Mouse (Mus musculus): ENCODE results near the gene Pcnx3. TPM values are rescaled to one million over a fixed set of nuclear protein-coding genes. Genes with fewer than 3 reads are reported as not detected.

Gene Pcnx3
- polyA plus RNA-seq, 1 experiment from 2014 or later, result 35.0 TPM

GRCm38 (mm10) chr19:5646731-5647330 lies 41.9 kb downstream of the Pcnx3 start:
- H3K36me3 ChIP-seq, result peaks cover 63% of the 10 kb centered on the region
- H3K4me3 ChIP-seq, result no peak overlapping the region
- H3K27me3 ChIP-seq, result no peaks in the 10 kb centered on the region
- H3K9me3 ChIP-seq (replicated peaks), result no peaks in the 10 kb centered on the region
- peaks cover 17% of the 10 kb centered on the region for H3K4me1 ChIP-seq
- H3K9ac ChIP-seq, result no peak overlapping the region
- ATAC-seq (ENCODE audit: low FRiP score), result no peak
- no peak overlapping the region for H3K27ac ChIP-seq
- H3K4me2 ChIP-seq (replicated peaks), result no peak overlapping the region
- 93% methylated on average over 8 of the region's 8 CpGs for WGBS

GRCm38 (mm10) chr19:5645280-5645679 lies 43.4 kb downstream of the Pcnx3 start:
- no peak for ATAC-seq (ENCODE audit: low FRiP score)
- Histone ChIP-seq H3K9me3 (replicated peaks) (no peaks in the 10 kb centered on the region), H3K9ac (no peak overlapping the region), H3K36me3 (peaks cover 74% of the 10 kb centered on the region), H3K4me3 (no peak overlapping the region), H3K4me2 (replicated peaks) (no peak overlapping the region), H3K27me3 (no peaks in the 10 kb centered on the region), H3K4me1 (peaks cover 17% of the 10 kb centered on the region), H3K27ac (no peak overlapping the region)
- WGBS, result 93% methylated on average over 9 of the region's 9 CpGs

DNA sequence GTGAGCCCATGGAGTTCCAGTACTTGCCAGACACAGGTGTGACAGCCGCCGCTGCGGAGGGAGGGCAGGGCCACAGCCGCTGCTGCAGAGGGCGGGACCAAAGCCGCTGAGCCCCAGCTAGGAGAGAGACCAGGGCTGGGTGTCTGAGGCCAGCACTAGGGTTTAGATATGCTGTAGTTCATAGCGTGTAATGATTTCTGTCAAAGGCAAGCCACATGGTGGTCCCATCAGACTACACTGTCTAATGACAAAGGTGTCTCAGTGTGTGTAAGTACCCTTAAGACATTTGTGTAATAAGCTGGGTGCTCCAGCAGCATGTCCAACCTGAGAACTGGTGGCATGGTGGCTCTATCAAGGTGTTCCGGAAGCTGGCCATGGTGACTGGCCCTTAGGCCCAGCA lies 47.1 kb downstream of the Pcnx3 start:
- peaks cover 77% of the 10 kb centered on the region for H3K36me3 ChIP-seq
- H3K9ac ChIP-seq, result no peak overlapping the region
- no peak for ATAC-seq (ENCODE audit: low FRiP score)
- no peaks in the 10 kb centered on the region for H3K27me3 ChIP-seq
- no peak overlapping the region for H3K4me3 ChIP-seq
- H3K4me2 ChIP-seq (replicated peaks), result no peak overlapping the region
- no peaks in the 10 kb centered on the region for H3K9me3 ChIP-seq (replicated peaks)
- H3K4me1 ChIP-seq, result peaks cover 16% of the 10 kb centered on the region
- WGBS, result 93% methylated on average over 8 of the region's 8 CpGs
- H3K27ac ChIP-seq, result no peak overlapping the region

- no peak for ATAC-seq (ENCODE audit: low FRiP score)
Measured at GRCm38 (mm10) chr19:5641021-5641420, 47.7 kb downstream of the Pcnx3 start.

DNA sequence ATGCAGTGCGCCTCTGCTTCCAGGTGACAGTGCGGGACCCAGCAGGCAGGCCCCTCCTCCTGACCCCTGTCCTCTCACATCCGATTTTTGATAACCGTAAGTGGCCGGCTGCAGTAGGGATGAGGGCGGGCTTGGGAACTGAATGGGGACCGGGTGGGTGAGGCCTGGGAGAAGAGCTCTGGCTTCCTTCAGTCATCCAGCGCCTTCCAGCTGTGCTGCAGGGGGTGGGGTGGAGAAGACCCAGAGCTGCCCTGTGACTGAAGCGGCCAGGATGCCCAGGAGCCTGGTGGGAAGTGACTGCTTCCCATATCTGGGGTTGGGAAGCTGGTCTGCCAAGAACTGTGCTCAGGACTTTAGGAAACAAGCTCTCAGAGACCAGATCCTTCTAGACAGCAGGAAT lies 48.4 kb downstream of the Pcnx3 start:
- H3K4me3 ChIP-seq, result no peak overlapping the region
- no peak overlapping the region for H3K4me2 ChIP-seq (replicated peaks)
- 77% methylated on average over 9 of the region's 9 CpGs for WGBS
- H3K4me1 ChIP-seq, result peaks cover 21% of the 10 kb centered on the region
- ATAC-seq (ENCODE audit: low FRiP score), result no peak
- H3K36me3 ChIP-seq, result peaks cover 65% of the 10 kb centered on the region
- H3K27me3 ChIP-seq, result no peaks in the 10 kb centered on the region
- no peaks in the 10 kb centered on the region for H3K9me3 ChIP-seq (replicated peaks)
- H3K9ac ChIP-seq, result no peak overlapping the region
- no peak overlapping the region for H3K27ac ChIP-seq

More at GRCm38 (mm10) chr19:5641021-5641420, 47.7 kb downstream of the Pcnx3 start:
- H3K9me3 ChIP-seq (replicated peaks), result no peaks in the 10 kb centered on the region
- no peak overlapping the region for H3K4me2 ChIP-seq (replicated peaks)
- peaks cover 21% of the 10 kb centered on the region for H3K4me1 ChIP-seq
- H3K27me3 ChIP-seq, result no peaks in the 10 kb centered on the region
- no peak overlapping the region for H3K27ac ChIP-seq
- no peak overlapping the region for H3K4me3 ChIP-seq
- WGBS, result 89% methylated on average over 17 of the region's 17 CpGs
- H3K9ac ChIP-seq, result no peak overlapping the region
- peaks cover 72% of the 10 kb centered on the region for H3K36me3 ChIP-seq

GRCm38 (mm10) chr19:5638416-5639005 lies 50.2 kb downstream of the Pcnx3 start:
- Histone ChIP-seq H3K9me3 (replicated peaks) (no peaks in the 10 kb centered on the region), H3K27me3 (no peaks in the 10 kb centered on the region), H3K4me3 (peak overlapping the region; percentile 77), H3K36me3 (peaks cover 48% of the 10 kb centered on the region), H3K4me2 (replicated peaks) (peak overlapping the region; percentile 84), H3K4me1 (peaks cover 21% of the 10 kb centered on the region), H3K9ac (peak overlapping the region; percentile 82), H3K27ac (peak overlapping the region; percentile 87; the same call in 1 of the 2 replicates)
- WGBS, result 92% methylated on average over 18 of the region's 18 CpGs
- ATAC-seq (ENCODE audit: low FRiP score), result no peak

GRCm38 (mm10) chr19:5637069-5638047 lies 51.4 kb downstream of the Pcnx3 start, which contains the start of gene Rela:
Gene Rela, plus strand, starts transcription at chr19:5637483.
- H3K4me2 ChIP-seq (replicated peaks), result peak within 1 kb of the TSS; percentile 84
- H3K9ac ChIP-seq, result peak within 1 kb of the TSS; percentile 82
- H3K27ac ChIP-seq, result peak within 1 kb of the TSS; percentile 87
- under 1% methylated on average over 92 of the region's 109 CpGs for WGBS
- peaks cover 38% of the 10 kb centered on the region for H3K36me3 ChIP-seq
- peaks cover 21% of the 10 kb centered on the region for H3K4me1 ChIP-seq
- ATAC-seq (ENCODE audit: low FRiP score), result peak; percentile 80
- peak within 1 kb of the TSS; percentile 77 for H3K4me3 ChIP-seq
- no peaks in the 10 kb centered on the region for H3K27me3 ChIP-seq
- H3K9me3 ChIP-seq (replicated peaks), result no peaks in the 10 kb centered on the region

DNA sequence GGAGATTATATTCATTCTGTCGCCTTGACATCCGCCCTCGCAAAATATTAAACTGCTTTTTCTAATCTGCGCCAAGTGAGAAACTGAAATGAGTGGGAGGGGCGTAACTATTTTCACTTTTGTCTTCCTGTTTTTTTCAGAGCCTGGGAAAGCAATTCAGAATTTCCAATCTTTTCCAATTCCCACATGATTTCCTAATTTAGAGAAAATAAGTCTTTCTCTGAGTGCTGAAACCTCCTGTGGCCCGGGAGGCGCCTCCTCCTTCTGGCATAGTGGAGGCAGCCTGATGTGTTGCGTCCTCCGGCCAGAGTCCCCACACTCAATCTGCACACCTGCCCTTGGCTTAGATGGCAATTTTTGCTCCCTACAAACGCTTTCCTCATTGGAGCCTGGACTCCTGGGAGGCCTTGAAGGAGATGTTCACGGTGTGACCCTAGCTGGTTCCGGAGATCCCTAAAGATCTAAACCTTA lies 52.1 kb downstream of the Pcnx3 start:
- Histone ChIP-seq H3K27me3 (no peaks in the 10 kb centered on the region), H3K9ac (peak overlapping the region; percentile 82), H3K4me1 (peaks cover 21% of the 10 kb centered on the region), H3K4me3 (peak overlapping the region; percentile 77), H3K27ac (peak overlapping the region; percentile 87), H3K4me2 (replicated peaks) (peak overlapping the region; percentile 84), H3K36me3 (peaks cover 31% of the 10 kb centered on the region), H3K9me3 (replicated peaks) (no peaks in the 10 kb centered on the region)
- 0 out of 2 replicates have a peak, but pooled peaks have one; percentile 3 for ATAC-seq (ENCODE audit: low FRiP score)
- WGBS, result 44% methylated on average over 12 of the region's 12 CpGs

GRCm38 (mm10) chr19:5636036-5636570 lies 52.6 kb downstream of the Pcnx3 start:
- Histone ChIP-seq H3K9me3 (replicated peaks) (no peaks in the 10 kb centered on the region), H3K4me2 (replicated peaks) (no peak overlapping the region), H3K27ac (no peak overlapping the region), H3K4me1 (peaks cover 21% of the 10 kb centered on the region), H3K36me3 (peaks cover 26% of the 10 kb centered on the region), H3K4me3 (no peak overlapping the region), H3K9ac (no peak overlapping the region), H3K27me3 (no peaks in the 10 kb centered on the region)
- 83% methylated on average over 7 of the region's 7 CpGs for WGBS
- no peak for ATAC-seq (ENCODE audit: low FRiP score)

GRCm38 (mm10) chr19:5632120-5632519 lies 56.6 kb downstream of the Pcnx3 start:
- Histone ChIP-seq H3K27ac (no peak overlapping the region), H3K9ac (no peak overlapping the region), H3K9me3 (replicated peaks) (no peaks in the 10 kb centered on the region), H3K4me2 (replicated peaks) (no peak overlapping the region), H3K4me1 (peaks cover 9% of the 10 kb centered on the region), H3K4me3 (no peak overlapping the region), H3K27me3 (no peaks in the 10 kb centered on the region), H3K36me3 (no peaks in the 10 kb centered on the region)
- no peak for ATAC-seq (ENCODE audit: low FRiP score)
- 81% methylated on average over 9 of the region's 9 CpGs for WGBS

DNA sequence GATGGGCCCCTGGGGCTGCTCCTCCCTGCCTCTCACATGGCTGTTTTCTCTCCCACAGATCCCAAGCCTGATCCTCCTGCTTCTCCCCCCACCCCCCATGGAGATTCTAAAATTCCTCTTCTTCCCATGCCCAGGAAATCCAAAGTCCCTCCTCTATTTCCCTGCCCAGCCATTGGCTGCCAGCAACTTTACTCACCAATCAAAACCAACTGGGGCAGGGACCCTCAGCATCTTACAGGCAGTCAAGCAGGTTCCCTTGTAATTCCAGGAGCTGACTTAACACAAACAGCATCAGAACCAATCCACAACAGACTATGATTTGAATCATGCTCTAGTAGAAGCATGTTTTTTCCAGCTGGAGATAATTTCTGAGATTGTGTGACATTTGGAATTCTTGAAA lies 58.8 kb downstream of the Pcnx3 start:
- Histone ChIP-seq H3K4me2 (replicated peaks) (no peak overlapping the region), H3K9ac (no peak overlapping the region), H3K9me3 (replicated peaks) (no peaks in the 10 kb centered on the region), H3K36me3 (no peaks in the 10 kb centered on the region), H3K4me1 (no peaks in the 10 kb centered on the region), H3K27ac (no peak overlapping the region), H3K4me3 (no peak overlapping the region), H3K27me3 (no peaks in the 10 kb centered on the region)
- ATAC-seq (ENCODE audit: low FRiP score), result no peak

DNA sequence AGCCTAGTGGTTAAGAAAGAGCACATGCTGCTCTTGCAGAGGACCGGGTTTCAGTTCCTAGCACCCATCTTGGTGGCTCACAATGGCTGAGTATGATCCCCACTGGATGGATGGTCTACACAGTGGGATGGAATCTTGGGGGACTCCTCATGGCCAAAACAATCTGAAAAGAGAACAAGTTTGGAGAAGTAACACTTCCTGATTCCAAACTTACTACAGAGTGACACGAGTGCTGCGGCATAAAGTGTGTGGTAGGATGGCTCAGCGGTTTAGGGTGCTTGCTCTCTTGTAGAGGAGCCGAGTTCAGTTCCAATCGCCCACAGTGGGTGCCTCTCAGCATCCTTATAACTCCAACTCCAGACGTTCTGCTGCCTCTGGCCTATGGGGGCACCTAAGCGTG lies 63.4 kb downstream of the Pcnx3 start:
- no peaks in the 10 kb centered on the region for H3K4me1 ChIP-seq

More for the DNA sequence above, 63.4 kb downstream of the Pcnx3 start:
- H3K9ac ChIP-seq, result no peak overlapping the region
- no peaks in the 10 kb centered on the region for H3K36me3 ChIP-seq
- no peak overlapping the region for H3K27ac ChIP-seq
- no peak for ATAC-seq (ENCODE audit: low FRiP score)
- WGBS, result 88% methylated on average over 8 of the region's 8 CpGs
- H3K27me3 ChIP-seq, result no peaks in the 10 kb centered on the region
- H3K4me2 ChIP-seq (replicated peaks), result no peak overlapping the region
- no peaks in the 10 kb centered on the region for H3K9me3 ChIP-seq (replicated peaks)
- no peak overlapping the region for H3K4me3 ChIP-seq

All from hindbrain, embryonic 12.5 days (tissue).